Comparison of ENCODE assay signal across 14 mouse cellular contexts in the genomic region with DNA sequence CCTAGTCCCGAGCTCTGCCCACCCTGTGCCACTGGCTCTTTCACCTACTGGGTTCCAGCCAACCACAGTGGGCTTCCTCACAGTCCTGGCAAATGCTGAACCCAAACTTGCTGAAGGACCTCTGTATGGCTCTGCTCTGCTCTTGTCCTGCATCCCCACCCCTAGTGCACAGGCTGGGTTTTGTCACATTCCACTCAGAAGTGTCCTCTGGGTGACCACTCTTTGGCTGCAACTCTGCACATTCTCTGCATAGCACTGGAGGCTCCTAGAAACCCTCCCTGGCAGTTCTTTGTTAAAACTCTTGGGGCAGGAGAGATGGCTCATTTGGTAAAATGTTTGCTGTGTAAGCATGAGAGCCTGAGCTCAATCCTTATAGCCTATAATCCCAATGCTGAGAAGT. TPM values are rescaled to one million over a fixed set of nuclear protein-coding genes. Genes with fewer than 3 reads are reported as not detected.
DNase-seq lines count a peak whose midpoint lies in the region; ATAC-seq and TF ChIP-seq lines count a peak whose summit lies in the region.
"Had no signal": no experiment of that assay in that cellular context is flagged by ENCODE, and none has a peak within 500 bp of the region (broad histone marks: within the 10 kb centered on the region; RNA-seq: fewer than 3 reads in every experiment).

No protein-coding gene starts in this region.

- no peak for DNase-seq in hindbrain, embryonic 11.5 days (ENCODE audit: low spot score)
- DNase-seq in heart, postnatal 4 days = peak; percentile 44
- DNase-seq in kidney, postnatal 0 days (ENCODE audit: low spot score) = peak; percentile 88
- peak; percentile 78 for DNase-seq in lung, postnatal 36 days
- no peak for DNase-seq in right cerebral cortex, postnatal 25 days
- DNase-seq in layer of hippocampus, adult 11-12 months (ENCODE audit: low spot score) = no peak
- DNase-seq: adrenal gland, postnatal 25 days; cerebellum, adult 11 months; gastrocnemius, postnatal 14 days; liver, embryonic 13.5 days; thymus, postnatal 14 days had no signal

- H3K9ac ChIP-seq in hindbrain, embryonic 15.5 days = no peak overlapping the region
- no peak overlapping the region for H3K9ac ChIP-seq in hindbrain, embryonic 11.5 days (ENCODE audit: low read depth, low read length)
- no peak overlapping the region for H3K9ac ChIP-seq in kidney, postnatal 0 days (ENCODE audit: low read depth, low read length)
- H3K9ac ChIP-seq: liver, embryonic 13.5 days had no signal

- 80% methylated on average over 1 of the region's 1 CpGs for WGBS in hindbrain, embryonic 15.5 days
- WGBS in hindbrain, embryonic 11.5 days = 83% methylated on average over 1 of the region's 1 CpGs
- 69% methylated on average over 1 of the region's 1 CpGs for WGBS in kidney, postnatal 0 days

- H3K36me3 ChIP-seq in hindbrain, embryonic 15.5 days = peaks cover 10% of the 10 kb centered on the region; the same call in 1 of the 2 replicates
- no peaks in the 10 kb centered on the region for H3K36me3 ChIP-seq in hindbrain, embryonic 11.5 days (ENCODE audit: control insufficient read depth, insufficient read depth, low read length)
- H3K36me3 ChIP-seq in kidney, postnatal 0 days (ENCODE audit: insufficient read depth, low read length) = peaks cover 13% of the 10 kb centered on the region
- H3K36me3 ChIP-seq: liver, embryonic 13.5 days had no signal

- TF ChIP-seq CTCF in kidney, postnatal 0 days (IDR thresholded peaks at IDR 0.05; ENCODE audit: low read depth) = 0 out of 2 replicates have a peak, but pooled peaks have one; percentile 24

- H3K4me2 ChIP-seq in hindbrain, embryonic 15.5 days = no peak overlapping the region
- H3K4me2 ChIP-seq in hindbrain, embryonic 11.5 days (replicated peaks; ENCODE audit: low read depth, low read length) = no peak overlapping the region
- no peak overlapping the region for H3K4me2 ChIP-seq in kidney, postnatal 0 days (ENCODE audit: low read length)
- H3K4me2 ChIP-seq: liver, embryonic 13.5 days had no signal

- no peak overlapping the region for H3K4me3 ChIP-seq in hindbrain, embryonic 15.5 days
- no peak overlapping the region for H3K4me3 ChIP-seq in hindbrain, embryonic 11.5 days (ENCODE audit: low read depth, low read length)
- no peak overlapping the region for H3K4me3 ChIP-seq in kidney, postnatal 0 days (replicated peaks; ENCODE audit: low read depth, low read length)
- H3K4me3 ChIP-seq: liver, embryonic 13.5 days had no signal

- ATAC-seq in hindbrain, embryonic 15.5 days (ENCODE audit: low FRiP score, low read depth) = peak; percentile 45; the same call in 1 of the 2 replicates
- ATAC-seq in hindbrain, embryonic 11.5 days (ENCODE audit: low FRiP score) = no peak
- peak; percentile 74; the same call in 1 of the 2 replicates for ATAC-seq in kidney, postnatal 0 days (replicated peaks; ENCODE audit: low FRiP score, low read depth)

- H3K4me1 ChIP-seq in hindbrain, embryonic 15.5 days (replicated peaks) = peaks cover 3% of the 10 kb centered on the region; the same call in 1 of the 2 replicates
- no peaks in the 10 kb centered on the region for H3K4me1 ChIP-seq in hindbrain, embryonic 11.5 days (replicated peaks; ENCODE audit: control insufficient read depth, insufficient read depth, low read length)
- H3K4me1 ChIP-seq in kidney, postnatal 0 days (replicated peaks; ENCODE audit: insufficient read depth, low read length) = peaks cover 15% of the 10 kb centered on the region
- H3K4me1 ChIP-seq: liver, embryonic 13.5 days had no signal

- H3K9me3 ChIP-seq in hindbrain, embryonic 15.5 days = no peaks in the 10 kb centered on the region
- H3K9me3 ChIP-seq in hindbrain, embryonic 11.5 days (ENCODE audit: control insufficient read depth, low read length) = no peaks in the 10 kb centered on the region
- no peaks in the 10 kb centered on the region for H3K9me3 ChIP-seq in kidney, postnatal 0 days (replicated peaks; ENCODE audit: low read length)
- H3K9me3 ChIP-seq: liver, embryonic 13.5 days had no signal

- H3K27ac ChIP-seq in hindbrain, embryonic 15.5 days (replicated peaks) = no peak overlapping the region
- no peak overlapping the region for H3K27ac ChIP-seq in hindbrain, embryonic 11.5 days (ENCODE audit: low read depth, low read length)
- H3K27ac ChIP-seq in kidney, postnatal 0 days = no peak overlapping the region; the same call in 1 of the 2 replicates
- H3K27ac ChIP-seq: liver, embryonic 13.5 days had no signal

- H3K27me3 ChIP-seq in hindbrain, embryonic 15.5 days = no peaks in the 10 kb centered on the region
- H3K27me3 ChIP-seq in hindbrain, embryonic 11.5 days (ENCODE audit: control insufficient read depth, insufficient read depth, low read length) = no peaks in the 10 kb centered on the region
- H3K27me3 ChIP-seq in kidney, postnatal 0 days (ENCODE audit: insufficient read depth, low read length) = no peaks in the 10 kb centered on the region
- H3K27me3 ChIP-seq: liver, embryonic 13.5 days had no signal

RNA-seq across cellular contexts. Expression of a gene that starts 32.1 kb away (rescaled TPM):
- polyA plus RNA-seq in hindbrain, embryonic 15.5 days (2015; fragmentation: Nextera tagmentation; extraction: Ambion mirVana) = 0.90 and 1.6 TPM in 2 replicates
- polyA plus RNA-seq in hindbrain, embryonic 11.5 days (2014; fragmentation: Nextera tagmentation; extraction: Ambion mirVana) = 0.40 and 0.49 TPM in 2 replicates
- 1 to 10 TPM; 3.4 to 3.6 TPM for total RNA-seq in heart, postnatal 4 days (2021)
- polyA plus RNA-seq in kidney, postnatal 0 days (2015; fragmentation: Nextera tagmentation; extraction: Ambion mirVana) = 1.9 and 2.2 TPM in 2 replicates

RNA-seq across cellular contexts. Expression of a gene that starts 39.0 kb away (rescaled TPM):
- 37.8 and 39.9 TPM in 2 replicates for polyA plus RNA-seq in hindbrain, embryonic 15.5 days (2015; fragmentation: Nextera tagmentation; extraction: Ambion mirVana)
- 13.7 and 14.6 TPM in 2 replicates for polyA plus RNA-seq in hindbrain, embryonic 11.5 days (2014; fragmentation: Nextera tagmentation; extraction: Ambion mirVana)
- 10 to 100 TPM; 45.1 to 46.4 TPM for total RNA-seq in heart, postnatal 4 days (2021)
- polyA plus RNA-seq in kidney, postnatal 0 days (2015; fragmentation: Nextera tagmentation; extraction: Ambion mirVana) = 29.0 and 30.4 TPM in 2 replicates

RNA-seq across cellular contexts. Expression of a gene that starts 49.0 kb away (rescaled TPM):
- not detected in 2 replicates for polyA plus RNA-seq in hindbrain, embryonic 15.5 days (2015; fragmentation: Nextera tagmentation; extraction: Ambion mirVana)
- not detected in 2 replicates for polyA plus RNA-seq in hindbrain, embryonic 11.5 days (2014; fragmentation: Nextera tagmentation; extraction: Ambion mirVana)
- not detected for total RNA-seq in heart, postnatal 4 days (2021)
- not detected in 2 replicates for polyA plus RNA-seq in kidney, postnatal 0 days (2015; fragmentation: Nextera tagmentation; extraction: Ambion mirVana)
- total RNA-seq: gastrocnemius, postnatal 14 days; left cerebral cortex, postnatal 10 days had no signal
- polyA plus RNA-seq: large intestine, adult 2 months; liver, embryonic 13.5 days had no signal

Comparison
In these comparisons a context has a peak if more than half of its experiments do, and no peak if none do; other contexts are left out.
1. DNase-seq: peak in heart, postnatal 4 days (single experiment), kidney, postnatal 0 days (single experiment) and lung, postnatal 36 days (single experiment); none in hindbrain, embryonic 11.5 days (single experiment), right cerebral cortex, postnatal 25 days (single experiment) and layer of hippocampus, adult 11-12 months (single experiment).